Mouse (Mus musculus): ENCODE measurements around the gene Zscan2. TPM values are rescaled to one million over a fixed set of nuclear protein-coding genes. Genes with fewer than 3 reads are reported as not detected.

Gene Zscan2
- 2.4 and 3.3 TPM in 2 replicates for polyA plus RNA-seq (2014; fragmentation: Nextera tagmentation; extraction: Ambion mirVana)

DNA sequence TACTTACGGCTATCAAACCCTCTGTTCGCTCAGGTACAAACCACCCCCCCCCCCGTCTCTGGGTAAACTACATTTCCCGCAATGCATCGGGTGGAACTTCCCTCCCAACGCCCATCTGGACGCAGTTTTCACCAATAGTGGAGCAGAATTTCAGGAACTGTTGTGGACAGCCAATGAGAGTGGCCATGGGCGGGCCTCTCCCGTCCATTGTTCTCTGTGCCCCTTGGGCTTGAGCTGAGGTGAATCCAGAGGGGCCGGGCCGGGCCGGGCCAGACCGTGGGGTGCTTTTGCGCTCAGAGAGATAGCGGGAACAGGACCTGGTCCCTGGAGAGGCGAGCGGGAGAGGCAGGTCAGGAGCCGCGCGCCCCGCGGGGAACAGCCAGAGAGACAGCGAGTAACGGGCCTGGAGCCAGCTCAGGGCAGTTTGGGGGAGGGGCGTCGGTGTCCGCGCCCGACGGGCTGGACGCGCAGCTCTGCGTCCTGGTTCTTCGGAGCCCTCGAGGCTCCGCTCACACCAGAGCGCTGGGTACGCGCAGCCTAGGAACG is at the start of gene Zscan2:
TSS of gene Zscan2 (plus strand) at position 192 of the 546 bp plus-strand sequence.
- peak; percentile 98 for ATAC-seq (replicated peaks; ENCODE audit: low FRiP score, low TSS enrichment, low read depth)

DNA sequence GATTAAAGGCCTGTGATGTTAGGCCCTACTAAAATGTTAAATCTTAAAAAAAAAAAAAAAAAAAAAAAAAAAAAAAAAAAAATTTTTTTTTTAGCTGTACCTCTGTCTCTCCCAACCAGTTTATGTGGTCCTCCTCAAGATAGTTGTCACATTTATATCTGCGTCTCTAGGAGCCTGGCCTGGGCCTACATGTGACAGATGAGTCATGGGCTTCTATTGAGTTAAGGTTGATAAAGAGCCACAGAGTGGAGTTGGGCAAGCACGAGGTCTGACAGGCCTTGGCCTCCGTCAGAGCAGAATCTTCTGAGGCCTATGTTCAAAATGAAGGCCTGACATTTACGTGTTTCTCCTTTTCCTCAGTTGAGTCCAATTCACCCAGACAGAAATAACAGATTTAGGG is 47.3 kb upstream of the Zscan2 start:
- Histone ChIP-seq H3K9ac (ENCODE audit: low read length) (no peak overlapping the region), H3K36me3 (ENCODE audit: control insufficient read depth, insufficient read depth, low read length) (no peaks in the 10 kb centered on the region), H3K9me3 (ENCODE audit: control insufficient read depth, low read length) (no peaks in the 10 kb centered on the region), H3K4me2 (ENCODE audit: low read length) (no peak overlapping the region), H3K27me3 (replicated peaks; ENCODE audit: control insufficient read depth, insufficient read depth, low read length) (no peaks in the 10 kb centered on the region), H3K4me3 (ENCODE audit: low read depth, low read length) (no peak overlapping the region), H3K27ac (ENCODE audit: low read depth) (no peak overlapping the region), H3K4me1 (replicated peaks; ENCODE audit: control insufficient read depth, insufficient read depth, low read length) (no peaks in the 10 kb centered on the region)
- 82% methylated on average over 4 of the region's 4 CpGs for WGBS
- ATAC-seq (replicated peaks; ENCODE audit: low FRiP score, low TSS enrichment, low read depth) (no peak), DNase-seq (ENCODE audit: low spot score) (no peak)

More for the DNA sequence above, at the start of gene Zscan2:
- Histone ChIP-seq H3K9me3 (ENCODE audit: control insufficient read depth, low read length) (no peaks in the 10 kb centered on the region), H3K27me3 (replicated peaks; ENCODE audit: control insufficient read depth, insufficient read depth, low read length) (no peaks in the 10 kb centered on the region), H3K27ac (ENCODE audit: low read depth) (peak within 1 kb of the TSS; percentile 86), H3K36me3 (ENCODE audit: control insufficient read depth, insufficient read depth, low read length) (peaks cover 18% of the 10 kb centered on the region), H3K9ac (ENCODE audit: low read length) (peak within 1 kb of the TSS; percentile 89), H3K4me2 (ENCODE audit: low read length) (peak within 1 kb of the TSS; percentile 90), H3K4me3 (ENCODE audit: low read depth, low read length) (peak within 1 kb of the TSS; percentile 90), H3K4me1 (replicated peaks; ENCODE audit: control insufficient read depth, insufficient read depth, low read length) (peaks cover 24% of the 10 kb centered on the region)
- under 1% methylated on average over 40 of the region's 40 CpGs for WGBS
- DNase-seq (ENCODE audit: low spot score): peak; percentile 98

DNA sequence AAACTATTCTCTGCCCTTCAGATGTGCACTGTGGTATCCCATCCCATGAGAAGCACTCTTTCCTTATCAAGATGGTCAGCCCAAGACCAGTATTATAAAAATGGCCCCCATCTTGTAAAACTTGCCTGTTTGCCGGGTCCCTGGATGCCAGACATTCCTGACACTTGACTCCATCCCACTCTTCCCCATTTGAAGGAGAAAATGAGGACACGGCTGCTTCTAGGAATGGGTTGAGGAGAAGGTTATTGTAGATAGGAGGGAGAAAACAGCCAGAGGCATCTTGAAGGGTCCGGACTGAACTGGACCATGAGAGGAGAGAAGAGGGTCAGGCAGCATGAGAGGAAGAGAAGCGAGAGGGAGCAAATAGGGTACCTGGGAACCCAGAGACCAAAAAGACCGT is 44.1 kb upstream of the Zscan2 start:
- Histone ChIP-seq H3K4me3 (ENCODE audit: low read depth, low read length) (no peak overlapping the region), H3K36me3 (ENCODE audit: control insufficient read depth, insufficient read depth, low read length) (no peaks in the 10 kb centered on the region), H3K27me3 (replicated peaks; ENCODE audit: control insufficient read depth, insufficient read depth, low read length) (no peaks in the 10 kb centered on the region), H3K9ac (ENCODE audit: low read length) (no peak overlapping the region), H3K4me1 (replicated peaks; ENCODE audit: control insufficient read depth, insufficient read depth, low read length) (no peaks in the 10 kb centered on the region), H3K27ac (ENCODE audit: low read depth) (no peak overlapping the region), H3K9me3 (ENCODE audit: control insufficient read depth, low read length) (no peaks in the 10 kb centered on the region), H3K4me2 (ENCODE audit: low read length) (no peak overlapping the region)
- no peak for ATAC-seq (replicated peaks; ENCODE audit: low FRiP score, low TSS enrichment, low read depth)
- DNase-seq (ENCODE audit: low spot score): no peak
- 50% methylated on average over 5 of the region's 5 CpGs for WGBS

DNA sequence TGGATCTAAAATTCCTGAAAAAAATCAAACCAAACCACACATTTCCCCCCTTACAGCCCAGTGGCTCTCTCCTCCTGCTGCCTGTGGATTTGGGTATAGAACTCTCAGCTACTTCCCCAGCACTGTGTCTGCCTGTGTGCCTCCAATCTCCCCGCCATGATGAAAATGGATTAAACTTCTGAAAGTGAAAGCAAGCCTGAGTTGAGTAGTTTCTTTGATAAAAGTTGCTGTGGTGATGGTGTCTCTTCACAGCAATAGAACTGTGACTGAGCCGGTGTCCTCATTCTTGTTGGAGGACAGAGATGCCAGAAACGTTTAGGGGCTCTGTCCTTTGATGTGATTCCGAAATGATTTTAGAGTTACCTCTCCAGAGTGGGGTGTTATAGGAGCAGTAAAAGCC is 39.9 kb upstream of the Zscan2 start:
- 76% methylated on average over 4 of the region's 4 CpGs for WGBS
- DNase-seq (ENCODE audit: low spot score) (no peak), ATAC-seq (replicated peaks; ENCODE audit: low FRiP score, low TSS enrichment, low read depth) (no peak)
- H3K9me3 ChIP-seq (ENCODE audit: control insufficient read depth, low read length): no peaks in the 10 kb centered on the region
- H3K9ac ChIP-seq (ENCODE audit: low read length): no peak overlapping the region
- H3K27ac ChIP-seq (ENCODE audit: low read depth): no peak overlapping the region
- no peaks in the 10 kb centered on the region for H3K4me1 ChIP-seq (replicated peaks; ENCODE audit: control insufficient read depth, insufficient read depth, low read length)
- no peaks in the 10 kb centered on the region for H3K27me3 ChIP-seq (replicated peaks; ENCODE audit: control insufficient read depth, insufficient read depth, low read length)
- H3K4me3 ChIP-seq (ENCODE audit: low read depth, low read length): no peak overlapping the region
- H3K36me3 ChIP-seq (ENCODE audit: control insufficient read depth, insufficient read depth, low read length): no peaks in the 10 kb centered on the region
- H3K4me2 ChIP-seq (ENCODE audit: low read length): no peak overlapping the region

DNA sequence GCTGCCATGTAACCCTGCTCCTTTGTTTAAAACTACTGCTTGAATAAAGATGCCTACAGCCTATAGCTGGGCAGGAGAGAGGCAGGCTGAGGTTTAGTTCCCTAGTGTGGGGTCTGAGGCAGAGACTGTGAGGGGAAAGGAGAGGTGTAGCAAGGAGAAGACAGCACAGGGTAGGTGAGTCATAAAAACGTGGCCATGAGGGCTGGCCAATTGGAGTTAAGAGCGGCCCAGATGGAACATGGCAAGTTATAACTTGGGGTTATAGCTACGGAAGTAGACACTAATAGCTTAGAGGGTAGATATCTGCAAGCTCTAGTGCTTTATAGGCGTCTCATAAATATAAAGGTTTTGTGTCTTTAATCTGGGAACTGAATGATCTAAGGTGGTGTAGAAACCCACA is 37.5 kb upstream of the Zscan2 start:
- H3K9ac ChIP-seq (ENCODE audit: low read length): no peak overlapping the region
- WGBS: 74% methylated on average over 4 of the region's 4 CpGs
- H3K27ac ChIP-seq (ENCODE audit: low read depth): no peak overlapping the region; the same call in 1 of the 2 replicates
- DNase-seq (ENCODE audit: low spot score): no peak
- no peaks in the 10 kb centered on the region for H3K27me3 ChIP-seq (replicated peaks; ENCODE audit: control insufficient read depth, insufficient read depth, low read length)
- no peak for ATAC-seq (replicated peaks; ENCODE audit: low FRiP score, low TSS enrichment, low read depth)
- H3K4me2 ChIP-seq (ENCODE audit: low read length): no peak overlapping the region
- H3K36me3 ChIP-seq (ENCODE audit: control insufficient read depth, insufficient read depth, low read length): no peaks in the 10 kb centered on the region
- H3K4me3 ChIP-seq (ENCODE audit: low read depth, low read length): no peak overlapping the region
- no peaks in the 10 kb centered on the region for H3K9me3 ChIP-seq (ENCODE audit: control insufficient read depth, low read length)
- H3K4me1 ChIP-seq (replicated peaks; ENCODE audit: control insufficient read depth, insufficient read depth, low read length): no peaks in the 10 kb centered on the region

DNA sequence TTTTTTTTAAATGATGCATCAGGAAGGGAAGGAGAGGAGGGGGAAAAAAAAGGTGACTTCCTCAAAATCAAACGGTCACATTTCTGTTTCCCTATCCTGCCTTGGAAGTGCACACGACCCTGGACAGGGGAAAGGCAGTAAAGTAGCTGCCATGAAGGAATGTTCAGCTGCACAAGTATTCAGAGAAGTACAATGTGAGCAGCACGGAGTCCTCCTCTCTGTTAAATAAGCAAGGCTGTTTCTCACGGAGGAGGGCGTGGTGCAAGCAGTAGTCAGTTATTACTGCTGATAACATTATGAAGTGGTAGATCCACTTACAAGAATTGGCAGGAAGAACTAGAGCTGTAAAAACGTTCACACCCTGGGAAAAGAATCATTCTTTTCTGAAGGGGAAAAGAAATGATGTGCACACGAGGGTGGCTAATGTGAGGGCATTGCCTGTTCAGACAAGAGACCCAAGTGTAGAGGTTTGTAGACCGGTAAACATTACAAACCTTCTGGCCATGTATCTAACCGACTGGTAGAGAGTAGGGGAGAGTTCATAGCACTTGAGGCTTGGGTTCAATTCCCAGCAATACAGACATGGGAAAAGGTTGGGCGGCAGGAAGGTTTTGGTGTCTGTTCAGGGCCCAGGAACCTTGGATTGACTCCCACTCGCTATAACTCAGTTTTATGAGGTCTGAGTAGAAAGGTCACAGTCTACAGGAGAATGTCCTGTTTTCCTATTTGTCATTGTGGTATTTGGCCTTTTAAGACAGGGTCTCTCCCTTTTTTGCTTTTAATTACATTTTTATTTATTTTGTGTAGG is 36.6 kb upstream of the Zscan2 start:
- no peak overlapping the region for H3K4me2 ChIP-seq (ENCODE audit: low read length)
- H3K36me3 ChIP-seq (ENCODE audit: control insufficient read depth, insufficient read depth, low read length): no peaks in the 10 kb centered on the region
- H3K27me3 ChIP-seq (replicated peaks; ENCODE audit: control insufficient read depth, insufficient read depth, low read length): no peaks in the 10 kb centered on the region
- DNase-seq (ENCODE audit: low spot score) (no peak), ATAC-seq (replicated peaks; ENCODE audit: low FRiP score, low TSS enrichment, low read depth) (no peak; the same call in 1 of the 2 replicates)
- peak overlapping the region; percentile 20; the same call in 1 of the 2 replicates for H3K27ac ChIP-seq (ENCODE audit: low read depth)
- WGBS: 49% methylated on average over 11 of the region's 11 CpGs
- H3K9me3 ChIP-seq (ENCODE audit: control insufficient read depth, low read length): no peaks in the 10 kb centered on the region
- no peak overlapping the region for H3K9ac ChIP-seq (ENCODE audit: low read length)
- H3K4me1 ChIP-seq (replicated peaks; ENCODE audit: control insufficient read depth, insufficient read depth, low read length): no peaks in the 10 kb centered on the region
- H3K4me3 ChIP-seq (ENCODE audit: low read depth, low read length): no peak overlapping the region

DNA sequence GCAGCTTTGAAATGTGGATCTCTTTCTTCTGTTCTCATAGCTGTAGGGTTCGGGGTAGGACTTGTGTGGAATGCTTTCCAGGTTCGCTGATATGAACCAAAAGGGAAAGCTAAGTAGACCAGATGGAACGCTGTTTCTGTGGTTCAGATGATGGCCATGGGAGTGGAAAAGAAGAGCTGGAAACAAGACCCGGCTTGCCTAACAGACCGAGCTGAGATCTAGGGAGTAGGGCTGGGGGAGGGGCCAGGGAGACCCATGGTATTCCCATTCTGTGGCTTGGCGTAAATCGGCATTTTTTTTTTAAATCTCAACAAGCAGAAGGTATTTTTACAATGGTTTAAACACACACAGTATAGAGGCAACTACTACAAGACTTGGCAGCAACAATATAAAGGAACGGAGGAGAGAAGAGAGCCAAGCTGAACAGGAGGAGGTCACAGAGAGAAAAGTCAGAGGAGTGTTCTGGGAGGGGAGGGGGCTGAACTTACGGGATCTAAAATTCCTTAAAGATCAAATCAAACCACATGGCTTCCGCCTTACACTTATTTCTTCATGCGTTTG is 34.8 kb upstream of the Zscan2 start, which contains the start of gene Iqgap1:
TSS of gene Iqgap1 (minus strand) at position 132 of the 561 bp plus-strand sequence.
- H3K4me2 ChIP-seq (ENCODE audit: low read length): no peak within 1 kb of the TSS
- no peak for ATAC-seq (replicated peaks; ENCODE audit: low FRiP score, low TSS enrichment, low read depth)
- 70% methylated on average over 11 of the region's 11 CpGs for WGBS

DNA sequence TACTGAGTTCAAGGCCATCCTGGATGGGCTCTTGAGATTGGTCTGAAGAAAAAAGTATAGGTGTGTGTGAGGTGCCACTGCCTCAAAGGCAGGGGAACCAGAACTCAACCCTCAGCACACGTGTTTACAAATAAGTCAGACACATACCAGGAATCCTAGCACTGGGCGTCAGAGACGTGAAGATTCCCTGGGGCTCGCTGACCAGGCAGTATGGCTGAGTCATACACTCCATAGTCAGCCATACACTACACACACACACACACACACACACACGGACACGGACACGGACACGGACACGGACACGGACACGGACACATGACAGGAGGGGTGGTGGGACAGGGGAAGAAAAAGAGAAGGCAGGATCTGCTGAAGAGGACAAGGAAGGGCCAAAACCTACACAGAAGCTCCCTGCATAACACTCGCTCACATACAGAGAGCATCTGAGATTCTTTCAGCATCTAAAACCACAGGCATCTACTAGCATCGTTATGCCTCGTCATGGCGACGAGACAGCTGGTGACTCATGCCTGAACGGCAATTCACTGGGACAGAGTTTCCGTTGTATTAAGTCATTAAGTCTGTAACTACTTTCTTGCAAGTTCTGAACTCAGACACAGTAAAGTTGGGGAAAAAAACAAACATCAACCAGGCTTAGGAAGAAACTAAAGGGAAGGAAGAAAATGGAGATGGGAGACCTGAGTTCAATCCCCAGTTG is 32.4 kb upstream of the Zscan2 start:
- Histone ChIP-seq H3K4me1 (replicated peaks; ENCODE audit: control insufficient read depth, insufficient read depth, low read length) (no peaks in the 10 kb centered on the region), H3K36me3 (ENCODE audit: control insufficient read depth, insufficient read depth, low read length) (no peaks in the 10 kb centered on the region), H3K4me3 (ENCODE audit: low read depth, low read length) (no peak overlapping the region), H3K27ac (ENCODE audit: low read depth) (no peak overlapping the region), H3K27me3 (replicated peaks; ENCODE audit: control insufficient read depth, insufficient read depth, low read length) (no peaks in the 10 kb centered on the region), H3K9me3 (ENCODE audit: control insufficient read depth, low read length) (no peaks in the 10 kb centered on the region), H3K9ac (ENCODE audit: low read length) (no peak overlapping the region), H3K4me2 (ENCODE audit: low read length) (no peak overlapping the region)
- no peak for DNase-seq (ENCODE audit: low spot score)
- ATAC-seq (replicated peaks; ENCODE audit: low FRiP score, low TSS enrichment, low read depth): no peak
- 72% methylated on average over 18 of the region's 18 CpGs for WGBS

More for the DNA sequence above, 34.8 kb upstream of the Zscan2 start, which contains the start of gene Iqgap1:
- Histone ChIP-seq H3K27me3 (replicated peaks; ENCODE audit: control insufficient read depth, insufficient read depth, low read length) (no peaks in the 10 kb centered on the region), H3K9ac (ENCODE audit: low read length) (no peak within 1 kb of the TSS), H3K36me3 (ENCODE audit: control insufficient read depth, insufficient read depth, low read length) (no peaks in the 10 kb centered on the region), H3K4me3 (ENCODE audit: low read depth, low read length) (no peak within 1 kb of the TSS), H3K27ac (ENCODE audit: low read depth) (no peak within 1 kb of the TSS), H3K9me3 (ENCODE audit: control insufficient read depth, low read length) (no peaks in the 10 kb centered on the region), H3K4me1 (replicated peaks; ENCODE audit: control insufficient read depth, insufficient read depth, low read length) (no peaks in the 10 kb centered on the region)
- DNase-seq (ENCODE audit: low spot score): no peak

Measured in intestine, embryonic 14.5 days (tissue).